In genomic region chr10:52874712-52875111, GRCm38 (mm10) we compare ENCODE assay signal across 26 mouse cellular contexts.
DNase-seq lines count a peak whose midpoint lies in the region; ATAC-seq and TF ChIP-seq lines count a peak whose summit lies in the region.
"Had no signal": no experiment of that assay in that cellular context is flagged by ENCODE, and none has a peak within 500 bp of the region (broad histone marks: within the 10 kb centered on the region; RNA-seq: fewer than 3 reads in every experiment).

No protein-coding gene starts in this region.

- H3K4me3 ChIP-seq in kidney, embryonic 16.5 days (ENCODE audit: low read length): no peak overlapping the region
- no peak overlapping the region for H3K4me3 ChIP-seq in lung, embryonic 15.5 days
- no peak overlapping the region for H3K4me3 ChIP-seq in lung, adult 2 months (replicated peaks; ENCODE audit: extremely low read depth, low read depth, low read length)
- no peak overlapping the region for H3K4me3 ChIP-seq in lung, postnatal 0 days (ENCODE audit: low read depth, low read length)
- H3K4me3 ChIP-seq: hindbrain, embryonic 15.5 days; intestine, embryonic 15.5 days; kidney, embryonic 15.5 days; layer of hippocampus, adult 2 months; limb, embryonic 12.5 days; liver, embryonic 13.5 days; midbrain, embryonic 10.5 days; stomach, embryonic 15.5 days had no signal

- TF ChIP-seq POLR2A in lung, adult 2 months (IDR thresholded peaks at IDR 0.05; ENCODE audit: borderline replicate concordance, extremely low read depth, low read depth, low read length): no peak

- peak; percentile 39; the same call in 1 of the 2 replicates for ATAC-seq in kidney, embryonic 16.5 days (ENCODE audit: low FRiP score, low TSS enrichment)
- ATAC-seq in lung, embryonic 15.5 days (ENCODE audit: borderline replicate concordance, extremely low read depth, low FRiP score, low TSS enrichment): peak; percentile 90
- peak; percentile 37; the same call in 1 of the 2 replicates for ATAC-seq in lung, postnatal 0 days
- ATAC-seq in monocyte, adult 5-6 weeks (replicated peaks; ENCODE audit: insufficient number of reproducible peaks, low FRiP score, low TSS enrichment, poor library complexity, severe bottlenecking): no peak
- ATAC-seq: CD4-positive, CD25-positive, alpha-beta regulatory T cell, adult 4 months; forebrain, embryonic 14.5 days; intestine, embryonic 15.5 days; midbrain, embryonic 16.5 days had no signal

- no peaks in the 10 kb centered on the region for H3K36me3 ChIP-seq in kidney, embryonic 16.5 days (ENCODE audit: insufficient read depth, low read length)
- H3K36me3 ChIP-seq in lung, embryonic 15.5 days: no peaks in the 10 kb centered on the region
- no peaks in the 10 kb centered on the region for H3K36me3 ChIP-seq in lung, postnatal 0 days (ENCODE audit: insufficient read depth, low read length)
- H3K36me3 ChIP-seq: hindbrain, embryonic 15.5 days; intestine, embryonic 15.5 days; kidney, embryonic 15.5 days; limb, embryonic 12.5 days; liver, embryonic 13.5 days; midbrain, embryonic 10.5 days; stomach, embryonic 15.5 days had no signal

- no peaks in the 10 kb centered on the region for H3K9me3 ChIP-seq in kidney, embryonic 16.5 days (ENCODE audit: low read length)
- no peaks in the 10 kb centered on the region for H3K9me3 ChIP-seq in lung, embryonic 15.5 days
- H3K9me3 ChIP-seq in lung, postnatal 0 days (ENCODE audit: low read length): no peaks in the 10 kb centered on the region
- H3K9me3 ChIP-seq: hindbrain, embryonic 15.5 days; intestine, embryonic 15.5 days; kidney, embryonic 15.5 days; limb, embryonic 12.5 days; liver, embryonic 13.5 days; midbrain, embryonic 10.5 days; stomach, embryonic 15.5 days had no signal

- no peak overlapping the region for H3K4me2 ChIP-seq in kidney, embryonic 16.5 days (replicated peaks; ENCODE audit: low read depth, low read length)
- no peak overlapping the region for H3K4me2 ChIP-seq in lung, embryonic 15.5 days
- no peak overlapping the region for H3K4me2 ChIP-seq in lung, postnatal 0 days (replicated peaks; ENCODE audit: low read depth, low read length)
- H3K4me2 ChIP-seq: hindbrain, embryonic 15.5 days; intestine, embryonic 15.5 days; kidney, embryonic 15.5 days; limb, embryonic 12.5 days; liver, embryonic 13.5 days; stomach, embryonic 15.5 days had no signal

- TF ChIP-seq EP300 in lung, postnatal 0 days (IDR thresholded peaks at IDR 0.05): no peak

- DNase-seq in kidney, adult 9 months: no peak
- no peak for DNase-seq in lung, adult 2 months
- peak; percentile 44 for DNase-seq in lung, postnatal 0 days (ENCODE audit: low spot score)
- DNase-seq in adrenal gland, adult 2 months: no peak
- DNase-seq: adrenal gland, adult 8-10 months; cerebellum, adult 11-12 months; cerebellum, postnatal 10 days; heart, postnatal 4 days; liver, embryonic 13.5 days; right cerebral cortex, adult 18-20 months; right cerebral cortex, postnatal 4 days; thymus, adult 18-20 months; thymus, postnatal 36 days had no signal

- H3K27me3 ChIP-seq in kidney, embryonic 16.5 days (ENCODE audit: insufficient read depth, low read length): no peaks in the 10 kb centered on the region
- H3K27me3 ChIP-seq in lung, embryonic 15.5 days: no peaks in the 10 kb centered on the region
- H3K27me3 ChIP-seq in lung, postnatal 0 days (replicated peaks; ENCODE audit: insufficient read depth, low read length): no peaks in the 10 kb centered on the region
- H3K27me3 ChIP-seq: hindbrain, embryonic 15.5 days; intestine, embryonic 15.5 days; kidney, embryonic 15.5 days; limb, embryonic 12.5 days; liver, embryonic 13.5 days; stomach, embryonic 15.5 days had no signal

- H3K4me1 ChIP-seq in kidney, embryonic 16.5 days (ENCODE audit: insufficient read depth, low read length): no peaks in the 10 kb centered on the region
- no peaks in the 10 kb centered on the region for H3K4me1 ChIP-seq in lung, embryonic 15.5 days
- no peaks in the 10 kb centered on the region for H3K4me1 ChIP-seq in lung, adult 2 months (ENCODE audit: control insufficient read depth, insufficient read depth, low read length)
- H3K4me1 ChIP-seq in lung, postnatal 0 days (ENCODE audit: insufficient read depth, low read depth, low read length): no peaks in the 10 kb centered on the region
- H3K4me1 ChIP-seq: intestine, embryonic 15.5 days; kidney, embryonic 15.5 days; limb, embryonic 12.5 days; liver, embryonic 13.5 days; stomach, embryonic 15.5 days had no signal

- TF ChIP-seq CTCF in lung, adult 2 months (IDR thresholded peaks at IDR 0.05; ENCODE audit: insufficient read depth, low read length): no peak
- no peak for TF ChIP-seq CTCF in lung, postnatal 0 days (IDR thresholded peaks at IDR 0.05)

- H3K9ac ChIP-seq in kidney, embryonic 16.5 days (replicated peaks; ENCODE audit: low read length): no peak overlapping the region
- no peak overlapping the region for H3K9ac ChIP-seq in lung, embryonic 15.5 days
- H3K9ac ChIP-seq in lung, postnatal 0 days (replicated peaks; ENCODE audit: low read depth): no peak overlapping the region
- H3K9ac ChIP-seq: hindbrain, embryonic 15.5 days; intestine, embryonic 15.5 days; kidney, embryonic 15.5 days; limb, embryonic 12.5 days; liver, embryonic 13.5 days; stomach, embryonic 15.5 days had no signal

- no peak overlapping the region for H3K27ac ChIP-seq in kidney, embryonic 16.5 days (ENCODE audit: low read length)
- H3K27ac ChIP-seq in lung, embryonic 15.5 days: no peak overlapping the region
- no peak overlapping the region for H3K27ac ChIP-seq in lung, postnatal 0 days (ENCODE audit: low read length)
- H3K27ac ChIP-seq: hindbrain, embryonic 15.5 days; intestine, embryonic 15.5 days; kidney, embryonic 15.5 days; layer of hippocampus, adult 2 months; limb, embryonic 12.5 days; liver, embryonic 13.5 days; midbrain, embryonic 10.5 days; stomach, embryonic 15.5 days had no signal
